Mouse (Mus musculus): ENCODE data around the gene Ctnna2.

DNA sequence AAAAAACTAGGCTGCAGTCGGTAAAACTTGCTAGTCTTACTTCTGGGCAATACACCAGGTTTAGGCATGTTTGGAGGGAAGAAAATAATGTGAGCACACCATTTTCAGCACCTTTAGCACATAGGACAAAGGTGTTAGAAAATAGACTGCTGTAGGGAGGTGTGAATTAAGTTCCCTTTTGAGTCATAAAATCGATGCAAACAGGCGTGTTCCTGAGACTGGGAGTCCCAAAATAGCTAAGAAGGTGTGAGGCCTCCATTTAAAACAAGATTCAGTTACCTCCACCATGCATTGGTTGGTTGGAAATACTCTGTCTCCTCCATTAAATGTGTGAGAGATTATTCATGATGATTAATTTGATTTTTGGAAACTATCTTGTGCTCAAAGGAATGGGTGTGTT, 50.1 kb downstream of the Ctnna2 start:
- TF ChIP-seq GATA2 (IDR thresholded peaks at IDR 0.05; ENCODE audit: borderline replicate concordance, low read depth, low read length) (no peak), CTCF (IDR thresholded peaks at IDR 0.05; ENCODE audit: low read depth, low read length) (no peak), GATA1 (IDR thresholded peaks at IDR 0.05; ENCODE audit: borderline replicate concordance, low read length) (no peak), TAL1 (conservative IDR thresholded peaks at IDR 0.05; ENCODE audit: low read depth, low read length) (no peak), POLR2AphosphoS5 (IDR thresholded peaks at IDR 0.05; ENCODE audit: insufficient replicate concordance, low read depth, low read length) (no peak)
